Mouse (Mus musculus) hindbrain, postnatal 0 days (tissue): ENCODE data around the gene Armc3. TPM values are rescaled to one million over a fixed set of nuclear protein-coding genes. Genes with fewer than 3 reads are reported as not detected.

ENCODE experiments used
- ATAC-seq: fragments of 200-750 bp; cut with Nextera tagmentation; 2 replicates; pipeline ENCODE4 v1.8.0; 2017; ENCODE audit warnings: mild to moderate bottlenecking, moderate TSS enrichment, moderate library complexity
- DNase-seq: peaks from one replicate; pipeline ENCODE4 v3.0.0-alpha.2; 2015; ENCODE audit warnings: low spot score
- H3K27ac ChIP-seq: fragments of 300-500 bp; sonication (generic); 2 replicates; pipeline ENCODE4 v1.5.1; 2014; ENCODE audit warnings: mild to moderate bottlenecking
- H3K27me3 ChIP-seq: fragments of 300-500 bp; sonication (generic); 2 replicates; pipeline ENCODE4 v1.6.1; 2014; ENCODE audit warnings: low read length, mixed read lengths; ENCODE audit not compliant: insufficient read depth
- H3K36me3 ChIP-seq: fragments of 300-500 bp; sonication (generic); 2 replicates; pipeline ENCODE4 v1.6.1; 2014; ENCODE audit warnings: low read length, mixed read lengths; ENCODE audit not compliant: insufficient read depth
- H3K4me1 ChIP-seq: fragments of 300-500 bp; sonication (generic); 2 replicates; pipeline ENCODE4 v1.6.1; 2014; ENCODE audit warnings: antibody characterized with exemption, low read length, mixed read lengths; ENCODE audit not compliant: insufficient read depth
- H3K4me2 ChIP-seq: fragments of 300-500 bp; sonication (generic); 2 replicates; pipeline ENCODE4 v1.6.1; 2014; ENCODE audit warnings: low read depth, mild to moderate bottlenecking, low read length, moderate library complexity, mixed read lengths
- H3K4me3 ChIP-seq: fragments of 300-500 bp; sonication (generic); 2 replicates; pipeline ENCODE4 v1.5.1; 2014; ENCODE audit warnings: low read length
- H3K9ac ChIP-seq: fragments of 300-500 bp; sonication (generic); replicated peaks from 2 replicates; pipeline ENCODE4 v1.6.1; 2014; ENCODE audit warnings: mild to moderate bottlenecking, low read length, moderate library complexity, mixed read lengths
- H3K9me3 ChIP-seq: fragments of 300-500 bp; sonication (generic); 2 replicates; pipeline ENCODE4 v1.6.1; 2016; ENCODE audit warnings: low read length, mixed read lengths
- CTCF ChIP-seq: IDR thresholded peaks from 2 replicates; pipeline ENCODE4 v1.5.1; 2016; ENCODE audit warnings: antibody characterized with exemption, control low read depth, low read depth
- WGBS: fragments of 180-500 bp; shearing (Covaris S2); extraction: QIAGEN DNeasy Blood & Tissue Kit; methylation state at CpG from one replicate; pipeline ENCODE4 v1.1.7; 2014; 5-methylcytosine and 5-hydroxymethylcytosine counted together
- polyA plus RNA-seq: library from polyadenylated mRNA; unstranded; fragments of >200 nt; fragmentation: Nextera tagmentation; extraction: Ambion mirVana; gene quantifications from 2 replicates; pipeline ENCODE4 v1.2.1, GENCODE M21; 2015
- total RNA-seq: library from RNA; depleted of rRNA; stranded (reverse); fragments of >200 nt; gene quantifications from 2 replicates; pipeline ENCODE4 v1.2.3, GENCODE M21; 2014

The Armc3 gene
- total and polyA plus RNA-seq, 2 experiments from 2014 or later: 0.84 to 1.2 TPM

DNA sequence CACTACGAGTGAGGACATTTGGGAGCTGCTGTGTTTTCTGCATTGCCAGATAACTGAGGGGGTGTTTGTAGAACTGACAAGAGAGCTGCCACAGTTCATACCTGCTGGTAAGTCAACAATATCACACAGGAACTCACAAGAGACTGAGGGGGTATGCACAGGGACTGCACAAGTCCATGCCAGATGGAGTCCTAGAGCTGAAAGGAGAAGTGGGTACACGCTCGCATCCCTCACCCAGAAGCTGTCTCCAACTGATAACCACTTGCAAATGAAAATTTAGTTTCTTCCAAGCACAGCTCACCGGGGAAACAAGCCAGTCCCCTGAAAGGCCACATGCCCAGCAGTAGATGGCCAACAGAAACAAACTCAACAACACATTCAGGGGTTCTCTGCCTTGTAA, 119.4 kb downstream of the Armc3 start:
- Histone ChIP-seq H3K4me3 (no peak overlapping the region), H3K27me3 (no peaks in the 10 kb centered on the region), H3K4me2 (no peak overlapping the region), H3K9me3 (no peaks in the 10 kb centered on the region; the same call in 1 of the 2 replicates), H3K27ac (no peak overlapping the region), H3K9ac (no peak overlapping the region), H3K4me1 (no peaks in the 10 kb centered on the region), H3K36me3 (no peaks in the 10 kb centered on the region)
- no peak for TF ChIP-seq CTCF
- WGBS: 87% methylated on average over 4 of the region's 4 CpGs
- ATAC-seq: no peak
- DNase-seq: no peak

GRCm38 (mm10) chr2:19319284-19319683, 120.2 kb downstream of the Armc3 start:
- no peak overlapping the region for H3K4me2 ChIP-seq
- 82% methylated on average over 3 of the region's 3 CpGs for WGBS

DNA sequence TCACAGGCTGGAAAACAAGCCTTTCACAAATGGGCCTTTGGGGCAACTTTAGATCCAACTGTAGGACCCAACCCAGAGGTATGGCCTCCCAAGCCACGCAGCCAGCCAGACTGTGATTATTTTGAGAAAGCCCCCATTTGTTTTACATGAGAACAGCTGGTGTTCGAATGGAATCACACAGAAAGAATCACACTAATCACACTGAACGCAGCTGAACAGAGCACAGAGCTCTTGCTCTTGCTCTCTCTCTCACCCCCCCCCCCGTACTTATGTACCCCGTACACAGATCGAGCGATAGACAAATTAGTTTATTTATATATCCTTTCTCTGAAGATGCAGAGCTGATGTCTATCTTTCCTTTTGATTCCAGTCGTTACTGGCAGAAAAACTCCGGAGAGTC, 123.3 kb downstream of the Armc3 start:
- H3K9ac ChIP-seq: no peak overlapping the region
- DNase-seq: no peak
- 76% methylated on average over 9 of the region's 9 CpGs for WGBS

More at GRCm38 (mm10) chr2:19319284-19319683, 120.2 kb downstream of the Armc3 start:
- no peak for TF ChIP-seq CTCF
- DNase-seq (no peak), ATAC-seq (no peak)
- Histone ChIP-seq H3K4me3 (no peak overlapping the region), H3K27ac (no peak overlapping the region), H3K9me3 (no peaks in the 10 kb centered on the region; the same call in 1 of the 2 replicates), H3K4me1 (no peaks in the 10 kb centered on the region), H3K27me3 (no peaks in the 10 kb centered on the region), H3K36me3 (no peaks in the 10 kb centered on the region), H3K9ac (no peak overlapping the region)

DNA sequence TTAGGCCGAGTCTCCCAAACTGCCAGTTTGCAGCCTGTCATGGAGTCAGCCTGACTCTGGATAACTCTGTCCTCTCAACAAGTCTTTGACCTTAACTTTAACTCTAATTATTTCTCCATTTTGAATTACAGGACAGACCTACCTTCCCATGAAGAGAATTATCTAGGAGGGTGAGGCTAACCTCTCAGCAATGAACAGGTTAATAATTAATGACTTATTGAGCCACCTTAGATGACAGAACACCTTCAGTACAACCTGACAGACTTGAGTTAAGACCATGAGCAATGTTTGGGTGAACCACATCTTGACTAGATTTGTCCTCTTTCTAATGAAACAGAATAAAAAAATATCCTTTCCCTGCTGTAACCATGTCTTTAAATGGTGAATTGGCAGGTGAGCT, 127.3 kb downstream of the Armc3 start:
- ATAC-seq (no peak), DNase-seq (no peak)
- Histone ChIP-seq H3K4me1 (no peaks in the 10 kb centered on the region), H3K9ac (no peak overlapping the region), H3K27ac (no peak overlapping the region), H3K9me3 (no peaks in the 10 kb centered on the region), H3K36me3 (no peaks in the 10 kb centered on the region), H3K4me3 (no peak overlapping the region), H3K4me2 (no peak overlapping the region), H3K27me3 (no peaks in the 10 kb centered on the region)
- TF ChIP-seq CTCF: no peak
- 91% methylated on average over 1 of the region's 1 CpGs for WGBS

More for the DNA sequence above, 123.3 kb downstream of the Armc3 start:
- ATAC-seq: no peak
- H3K4me2 ChIP-seq: no peak overlapping the region
- H3K27ac ChIP-seq: no peak overlapping the region
- H3K9me3 ChIP-seq: no peaks in the 10 kb centered on the region
- no peak for TF ChIP-seq CTCF
- no peaks in the 10 kb centered on the region for H3K36me3 ChIP-seq
- H3K4me3 ChIP-seq: no peak overlapping the region
- H3K27me3 ChIP-seq: no peaks in the 10 kb centered on the region
- H3K4me1 ChIP-seq: no peaks in the 10 kb centered on the region

GRCm38 (mm10) chr2:19327811-19328210, 128.7 kb downstream of the Armc3 start:
- Histone ChIP-seq H3K36me3 (no peaks in the 10 kb centered on the region), H3K27me3 (no peaks in the 10 kb centered on the region), H3K27ac (no peak overlapping the region), H3K4me2 (no peak overlapping the region), H3K9me3 (no peaks in the 10 kb centered on the region), H3K9ac (no peak overlapping the region), H3K4me1 (no peaks in the 10 kb centered on the region), H3K4me3 (no peak overlapping the region)
- DNase-seq: no peak
- 87% methylated on average over 4 of the region's 4 CpGs for WGBS
- ATAC-seq: no peak
- no peak for TF ChIP-seq CTCF

DNA sequence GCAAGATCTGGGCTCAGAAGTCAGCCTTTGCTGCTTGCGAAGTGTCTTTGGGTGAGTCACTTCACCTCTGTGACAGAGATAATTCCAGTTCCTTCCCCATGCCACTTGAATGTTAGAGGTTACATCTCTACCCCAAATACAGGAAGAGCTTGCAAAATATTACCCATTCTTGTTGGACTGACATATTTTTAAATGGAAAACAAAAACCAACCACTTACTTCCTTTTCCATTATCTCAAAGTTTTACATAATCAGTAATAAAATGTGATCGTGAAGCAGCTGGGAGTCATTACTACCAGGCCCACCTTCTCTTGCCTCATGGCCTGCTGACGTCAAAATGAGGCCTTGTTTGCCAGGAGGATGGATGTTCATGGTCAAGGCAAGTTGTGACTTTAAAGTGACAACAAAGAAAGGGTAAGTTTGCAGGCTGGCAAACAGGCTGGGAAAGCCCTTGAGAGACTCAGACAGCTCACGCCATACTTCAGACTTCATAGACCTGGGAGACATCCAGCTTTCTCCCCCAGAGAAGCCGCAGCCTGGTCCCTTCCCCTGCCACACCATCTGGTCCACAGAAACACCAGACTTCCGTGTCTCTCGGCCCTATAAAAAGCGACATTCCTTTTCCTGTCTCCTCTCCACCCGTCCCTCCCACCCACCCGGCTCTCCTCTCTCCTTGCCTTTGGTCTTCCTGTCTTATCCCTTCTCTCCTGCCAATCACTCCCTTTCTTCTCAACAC, 145.0 kb downstream of the Armc3 start:
- DNase-seq: peak; percentile 17
- no peaks in the 10 kb centered on the region for H3K9me3 ChIP-seq
- 44% methylated on average over 10 of the region's 10 CpGs for WGBS
- H3K36me3 ChIP-seq: no peaks in the 10 kb centered on the region
- H3K27me3 ChIP-seq: no peaks in the 10 kb centered on the region
- no peak for TF ChIP-seq CTCF
- H3K4me2 ChIP-seq: peak overlapping the region; percentile 30
- H3K4me3 ChIP-seq: 0 out of 2 replicates have a peak overlapping the region, but pooled peaks have one; percentile 10
- H3K27ac ChIP-seq: 0 out of 2 replicates have a peak overlapping the region, but pooled peaks have one; percentile 21
- ATAC-seq: peak; percentile 71
- no peaks in the 10 kb centered on the region for H3K4me1 ChIP-seq
- H3K9ac ChIP-seq: no peak overlapping the region
